Mouse (Mus musculus): ENCODE measurements around the gene Gm12830. TPM values are rescaled to one million over a fixed set of nuclear protein-coding genes. Genes with fewer than 3 reads are reported as not detected.
A peak's percentile ranks its signal among the peaks of the same experiment; 100 is the strongest.

Gm12830 gene
- total and polyA plus RNA-seq, 2 experiments from 2014 or later, result not detected

- H3K27me3 ChIP-seq (ENCODE audit: insufficient read depth, low read length), result no peaks in the 10 kb centered on the region
- 14% methylated on average over 8 of the region's 8 CpGs for WGBS
- no peaks in the 10 kb centered on the region for H3K4me1 ChIP-seq (ENCODE audit: insufficient read depth)
- H3K9ac ChIP-seq, result no peak overlapping the region
- H3K4me2 ChIP-seq (ENCODE audit: low read depth), result no peak overlapping the region
- no peak overlapping the region for H3K4me3 ChIP-seq (ENCODE audit: low read depth, low read length)
- ATAC-seq (no peak; the same call in 1 of the 2 replicates), DNase-seq (no peak)
- no peak overlapping the region for H3K27ac ChIP-seq (ENCODE audit: low read depth, low read length)
- H3K9me3 ChIP-seq (ENCODE audit: low read length), result no peaks in the 10 kb centered on the region
- no peak for TF ChIP-seq CTCF (IDR thresholded peaks at IDR 0.05; ENCODE audit: low read depth)
- H3K36me3 ChIP-seq (ENCODE audit: insufficient read depth), result no peaks in the 10 kb centered on the region
Observed at GRCm38 (mm10) chr4:114876441-114876972, 55.0 kb downstream of the Gm12830 start.

GRCm38 (mm10) chr4:114882232-114882631 lies 60.7 kb downstream of the Gm12830 start:
- no peaks in the 10 kb centered on the region for H3K9me3 ChIP-seq (ENCODE audit: low read length)
- WGBS, result 73% methylated on average over 1 of the region's 1 CpGs
- H3K27ac ChIP-seq (ENCODE audit: low read depth, low read length), result no peak overlapping the region
- no peak overlapping the region for H3K4me2 ChIP-seq (ENCODE audit: low read depth)
- H3K36me3 ChIP-seq (ENCODE audit: insufficient read depth), result no peaks in the 10 kb centered on the region
- H3K9ac ChIP-seq, result no peak overlapping the region
- H3K4me3 ChIP-seq (ENCODE audit: low read depth, low read length), result no peak overlapping the region
- H3K27me3 ChIP-seq (ENCODE audit: insufficient read depth, low read length), result no peaks in the 10 kb centered on the region
- no peaks in the 10 kb centered on the region for H3K4me1 ChIP-seq (ENCODE audit: insufficient read depth)
- TF ChIP-seq CTCF (IDR thresholded peaks at IDR 0.05; ENCODE audit: low read depth), result no peak
- DNase-seq (no peak), ATAC-seq (no peak)

- peak; percentile 25; the same call in 1 of the 2 replicates for TF ChIP-seq CTCF (IDR thresholded peaks at IDR 0.05; ENCODE audit: low read depth)
- H3K36me3 ChIP-seq (ENCODE audit: insufficient read depth), result no peaks in the 10 kb centered on the region
- no peak overlapping the region for H3K4me2 ChIP-seq (ENCODE audit: low read depth)
- DNase-seq, result no peak
- H3K4me3 ChIP-seq (ENCODE audit: low read depth, low read length), result no peak overlapping the region
- no peaks in the 10 kb centered on the region for H3K4me1 ChIP-seq (ENCODE audit: insufficient read depth)
- no peak overlapping the region for H3K9ac ChIP-seq
- peaks cover 65% of the 10 kb centered on the region for H3K27me3 ChIP-seq (ENCODE audit: insufficient read depth, low read length)
- H3K9me3 ChIP-seq (ENCODE audit: low read length), result no peaks in the 10 kb centered on the region
- ATAC-seq, result no peak
- H3K27ac ChIP-seq (ENCODE audit: low read depth, low read length), result no peak overlapping the region
- 15% methylated on average over 4 of the region's 4 CpGs for WGBS
Observed at GRCm38 (mm10) chr4:114897853-114898252, 76.3 kb downstream of the Gm12830 start.

GRCm38 (mm10) chr4:114899885-114900284 lies 78.4 kb downstream of the Gm12830 start:
- peaks cover 82% of the 10 kb centered on the region for H3K27me3 ChIP-seq (ENCODE audit: insufficient read depth, low read length)
- H3K4me2 ChIP-seq (ENCODE audit: low read depth), result no peak overlapping the region
- 6% methylated on average over 3 of the region's 3 CpGs for WGBS
- H3K9ac ChIP-seq, result no peak overlapping the region
- H3K9me3 ChIP-seq (ENCODE audit: low read length), result no peaks in the 10 kb centered on the region
- no peaks in the 10 kb centered on the region for H3K4me1 ChIP-seq (ENCODE audit: insufficient read depth)
- no peak overlapping the region for H3K27ac ChIP-seq (ENCODE audit: low read depth, low read length)
- ATAC-seq, result no peak
- no peak for TF ChIP-seq CTCF (IDR thresholded peaks at IDR 0.05; ENCODE audit: low read depth)
- no peaks in the 10 kb centered on the region for H3K36me3 ChIP-seq (ENCODE audit: insufficient read depth)
- DNase-seq, result no peak
- H3K4me3 ChIP-seq (ENCODE audit: low read depth, low read length), result no peak overlapping the region

GRCm38 (mm10) chr4:114900866-114901642 lies 79.5 kb downstream of the Gm12830 start:
- Histone ChIP-seq H3K27ac (ENCODE audit: low read depth, low read length) (no peak overlapping the region), H3K4me3 (ENCODE audit: low read depth, low read length) (no peak overlapping the region), H3K9ac (no peak overlapping the region), H3K36me3 (ENCODE audit: insufficient read depth) (no peaks in the 10 kb centered on the region), H3K4me1 (ENCODE audit: insufficient read depth) (no peaks in the 10 kb centered on the region), H3K4me2 (ENCODE audit: low read depth) (no peak overlapping the region), H3K27me3 (ENCODE audit: insufficient read depth, low read length) (peaks cover 94% of the 10 kb centered on the region), H3K9me3 (ENCODE audit: low read length) (no peaks in the 10 kb centered on the region)
- no peak for TF ChIP-seq CTCF (IDR thresholded peaks at IDR 0.05; ENCODE audit: low read depth)
- 2% methylated on average over 33 of the region's 33 CpGs for WGBS
- ATAC-seq (no peak), DNase-seq (no peak)

GRCm38 (mm10) chr4:114901643-114902351 lies 80.3 kb downstream of the Gm12830 start:
- no peak for TF ChIP-seq CTCF (IDR thresholded peaks at IDR 0.05; ENCODE audit: low read depth)
- H3K9ac ChIP-seq, result no peak overlapping the region
- H3K9me3 ChIP-seq (ENCODE audit: low read length), result no peaks in the 10 kb centered on the region
- no peaks in the 10 kb centered on the region for H3K36me3 ChIP-seq (ENCODE audit: insufficient read depth)
- no peak overlapping the region for H3K27ac ChIP-seq (ENCODE audit: low read depth, low read length)
- no peak overlapping the region for H3K4me2 ChIP-seq (ENCODE audit: low read depth)
- no peak for DNase-seq
- ATAC-seq, result no peak; the same call in 1 of the 2 replicates
- no peak overlapping the region for H3K4me3 ChIP-seq (ENCODE audit: low read depth, low read length)
- 1% methylated on average over 42 of the region's 42 CpGs for WGBS
- H3K27me3 ChIP-seq (ENCODE audit: insufficient read depth, low read length), result peaks cover 92% of the 10 kb centered on the region
- no peaks in the 10 kb centered on the region for H3K4me1 ChIP-seq (ENCODE audit: insufficient read depth)
